Mouse (Mus musculus): ENCODE measurements around the gene Mrps12. TPM values are rescaled to one million over a fixed set of nuclear protein-coding genes. Genes with fewer than 3 reads are reported as not detected.

The Mrps12 gene
- total RNA-seq (2014; rRNA removed; ENCODE audit: low replicate concordance) (73.9 and 95.4 TPM in 2 replicates), polyA plus RNA-seq (2015; fragmentation: Nextera tagmentation; extraction: Ambion mirVana) (133 and 134 TPM in 2 replicates)

GRCm38 (mm10) chr7:28741709-28742438 lies at the start of gene Mrps12, which contains the start of gene Sars2:
Mrps12 (minus strand) TSS chr7:28741820.
Sars2 (plus strand) TSS chr7:28741992.
- Histone ChIP-seq H3K9ac (replicated peaks; ENCODE audit: low read depth, low read length) (peak within 1 kb of the TSS; percentile 80), H3K4me2 (ENCODE audit: low read depth, low read length) (peak within 1 kb of the TSS; percentile 96), H3K36me3 (replicated peaks; ENCODE audit: control insufficient read depth, insufficient read depth, low read length) (peaks cover 27% of the 10 kb centered on the region), H3K4me3 (ENCODE audit: low read depth, low read length) (peak within 1 kb of the TSS; percentile 93), H3K27ac (ENCODE audit: low read depth) (peak within 1 kb of the TSS; percentile 94), H3K4me1 (ENCODE audit: control insufficient read depth, insufficient read depth) (peaks cover 13% of the 10 kb centered on the region), H3K9me3 (replicated peaks; ENCODE audit: control insufficient read depth, low read length) (no peaks in the 10 kb centered on the region), H3K27me3 (ENCODE audit: control insufficient read depth, insufficient read depth, low read length) (no peaks in the 10 kb centered on the region)
- DNase-seq (ENCODE audit: low spot score): peak; percentile 100
- ATAC-seq (ENCODE audit: insufficient read depth, low read depth): peak; percentile 96
- under 1% methylated on average over 39 of the region's 39 CpGs for WGBS
- peak; percentile 33; the same call in 1 of the 2 replicates for TF ChIP-seq EP300 (IDR thresholded peaks at IDR 0.05; ENCODE audit: low read depth)
- peak; percentile 87 for TF ChIP-seq CTCF (IDR thresholded peaks at IDR 0.05; ENCODE audit: low read depth)

- no peaks in the 10 kb centered on the region for H3K27me3 ChIP-seq (ENCODE audit: control insufficient read depth, insufficient read depth, low read length)
- WGBS: 60% methylated on average over 8 of the region's 8 CpGs
- no peaks in the 10 kb centered on the region for H3K9me3 ChIP-seq (replicated peaks; ENCODE audit: control insufficient read depth, low read length)
- H3K4me2 ChIP-seq (ENCODE audit: low read depth, low read length): no peak overlapping the region
- H3K27ac ChIP-seq (ENCODE audit: low read depth): no peak overlapping the region
- peaks cover 16% of the 10 kb centered on the region for H3K36me3 ChIP-seq (replicated peaks; ENCODE audit: control insufficient read depth, insufficient read depth, low read length)
- DNase-seq (ENCODE audit: low spot score) (no peak), ATAC-seq (ENCODE audit: insufficient read depth, low read depth) (no peak)
- H3K4me3 ChIP-seq (ENCODE audit: low read depth, low read length): no peak overlapping the region
- no peak for TF ChIP-seq EP300 (IDR thresholded peaks at IDR 0.05; ENCODE audit: low read depth)
- TF ChIP-seq CTCF (IDR thresholded peaks at IDR 0.05; ENCODE audit: low read depth): peak; percentile 46
- no peak overlapping the region for H3K9ac ChIP-seq (replicated peaks; ENCODE audit: low read depth, low read length)
- H3K4me1 ChIP-seq (ENCODE audit: control insufficient read depth, insufficient read depth): no peaks in the 10 kb centered on the region; the same call in 1 of the 2 replicates
Measured at GRCm38 (mm10) chr7:28790066-28790806, 48.6 kb upstream of the Mrps12 start.

- 77% methylated on average over 3 of the region's 3 CpGs for WGBS
- DNase-seq (ENCODE audit: low spot score) (no peak), ATAC-seq (ENCODE audit: insufficient read depth, low read depth) (no peak)
- Histone ChIP-seq H3K27ac (ENCODE audit: low read depth) (no peak overlapping the region), H3K9me3 (replicated peaks; ENCODE audit: control insufficient read depth, low read length) (no peaks in the 10 kb centered on the region), H3K27me3 (ENCODE audit: control insufficient read depth, insufficient read depth, low read length) (no peaks in the 10 kb centered on the region), H3K4me1 (ENCODE audit: control insufficient read depth, insufficient read depth) (no peaks in the 10 kb centered on the region; the same call in 1 of the 2 replicates), H3K4me3 (ENCODE audit: low read depth, low read length) (peak overlapping the region; percentile 11; the same call in 1 of the 2 replicates), H3K9ac (replicated peaks; ENCODE audit: low read depth, low read length) (no peak overlapping the region), H3K36me3 (replicated peaks; ENCODE audit: control insufficient read depth, insufficient read depth, low read length) (peaks cover 18% of the 10 kb centered on the region), H3K4me2 (ENCODE audit: low read depth, low read length) (peak overlapping the region; percentile 25; the same call in 1 of the 2 replicates)
- no peak for TF ChIP-seq CTCF (IDR thresholded peaks at IDR 0.05; ENCODE audit: low read depth)
- no peak for TF ChIP-seq EP300 (IDR thresholded peaks at IDR 0.05; ENCODE audit: low read depth)
Measured at GRCm38 (mm10) chr7:28789235-28789634, 47.6 kb upstream of the Mrps12 start.

- Histone ChIP-seq H3K4me1 (ENCODE audit: control insufficient read depth, insufficient read depth) (no peaks in the 10 kb centered on the region; the same call in 1 of the 2 replicates), H3K27ac (ENCODE audit: low read depth) (no peak within 1 kb of the TSS), H3K4me3 (ENCODE audit: low read depth, low read length) (peak within 1 kb of the TSS; percentile 11; the same call in 1 of the 2 replicates), H3K27me3 (ENCODE audit: control insufficient read depth, insufficient read depth, low read length) (no peaks in the 10 kb centered on the region), H3K36me3 (replicated peaks; ENCODE audit: control insufficient read depth, insufficient read depth, low read length) (peaks cover 25% of the 10 kb centered on the region), H3K4me2 (ENCODE audit: low read depth, low read length) (peak within 1 kb of the TSS; percentile 25; the same call in 1 of the 2 replicates), H3K9me3 (replicated peaks; ENCODE audit: control insufficient read depth, low read length) (no peaks in the 10 kb centered on the region), H3K9ac (replicated peaks; ENCODE audit: low read depth, low read length) (0 out of 2 replicates have a peak within 1 kb of the TSS, but pooled peaks have one; percentile 15)
- no peak for DNase-seq (ENCODE audit: low spot score)
- TF ChIP-seq CTCF (IDR thresholded peaks at IDR 0.05; ENCODE audit: low read depth) (no peak), EP300 (IDR thresholded peaks at IDR 0.05; ENCODE audit: low read depth) (no peak)
- ATAC-seq (ENCODE audit: insufficient read depth, low read depth): no peak
- 57% methylated on average over 5 of the region's 5 CpGs for WGBS
Measured at GRCm38 (mm10) chr7:28788307-28789195, 46.9 kb upstream of the Mrps12 start, which contains the start of gene Rinl. Rinl (plus strand) TSS chr7:28788969.

Data from heart, postnatal 0 days (tissue).